Mouse (Mus musculus) megakaryocyte progenitor cell, adult 5-6 weeks (primary cell): ENCODE measurements around the gene Gart. TPM values are rescaled to one million over a fixed set of nuclear protein-coding genes. Genes with fewer than 3 reads are reported as not detected.
A peak's percentile ranks its signal among the peaks of the same experiment; 100 is the strongest.
"Not testable (repeated sequence)": the region's sequence is repeated elsewhere in the genome, so short reads cannot be mapped to it uniquely, and the experiment has no call there.

Experiments used
- ATAC-seq: replicated peaks from 2 replicates; pipeline ENCODE4 v1.8.0; 2016; ENCODE audit warnings: mild to moderate bottlenecking, moderate TSS enrichment, inconsistent platforms; ENCODE audit not compliant: poor library complexity
- total RNA-seq, 2 experiments: library from RNA; stranded (forward) in 1 of 2; stranded (reverse) in 1 of 2; fragments of 157-497, 149-512 nt in 1 of 2; fragments of 200-1000 nt in 1 of 2; gene quantifications; 2 replicates each; pipeline versions ENCODE4 v1.2.3 to v1.2.4; 2015 to 2017

Gart gene
- total RNA-seq, 2 experiments from 2014 or later = 162 to 438 TPM

- ATAC-seq = no peak
These were observed 2.5 kb upstream of the Gart start for GRCm38 (mm10) chr16:91649246-91649645.

DNA sequence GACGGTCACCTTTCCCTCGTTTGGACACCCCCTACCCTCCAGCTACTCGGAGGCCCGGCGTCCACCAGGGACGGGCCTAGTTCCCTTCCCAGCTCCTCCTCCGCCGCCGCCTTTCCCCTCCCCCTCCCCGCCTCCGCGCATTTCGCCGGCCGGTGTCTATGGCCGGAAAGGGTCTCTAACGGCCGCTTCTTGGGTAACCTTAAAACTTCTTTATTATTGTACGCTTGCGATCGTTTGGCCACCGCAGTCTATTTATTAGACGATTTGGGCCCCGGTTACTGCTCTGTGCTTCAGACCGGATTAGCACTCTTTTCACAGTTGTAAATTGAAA lies 1.4 kb upstream of the Gart start:
- ATAC-seq = peak; percentile 29

DNA sequence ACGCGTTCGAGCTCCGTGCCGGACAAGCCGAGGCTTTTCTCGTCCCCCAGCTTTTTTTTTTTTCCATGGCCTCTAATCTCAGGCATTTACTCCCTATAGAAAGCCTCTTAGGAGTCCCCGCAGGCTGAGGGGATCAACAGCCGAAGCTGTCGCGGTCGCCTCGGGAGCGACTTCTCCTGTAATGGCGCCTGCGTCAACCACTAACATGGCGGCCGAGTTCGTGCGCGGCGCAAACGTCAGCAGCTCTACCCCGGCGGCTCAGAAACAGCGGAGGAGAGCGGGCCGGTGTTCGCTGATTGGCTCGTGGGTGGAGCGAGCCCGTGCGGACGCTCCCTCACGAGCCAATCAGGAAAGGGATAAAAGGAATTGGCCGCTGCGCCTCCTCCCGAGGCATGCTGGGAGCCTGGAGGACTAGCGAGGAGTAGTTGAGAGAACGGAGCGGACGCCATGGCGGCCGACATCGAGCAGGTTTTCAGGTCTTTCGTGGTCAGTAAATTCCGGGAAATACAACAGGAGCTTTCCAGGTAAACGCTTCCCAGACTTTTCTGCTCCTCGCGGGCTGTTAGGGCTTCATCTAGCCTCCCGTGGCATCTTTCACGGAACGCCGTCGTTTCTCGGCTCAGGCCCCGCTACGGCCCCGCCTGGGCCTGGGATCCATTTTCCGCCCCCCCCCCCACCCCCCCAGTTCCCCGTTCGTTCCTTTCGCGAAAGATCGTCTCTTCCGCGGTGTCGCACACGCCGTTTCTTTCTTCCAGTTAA lies 888 bp upstream of the Gart start, which contains the start of gene Son:
Son (plus strand) TSS at position 46 of the 759 bp plus-strand sequence.
- peak; percentile 83 for ATAC-seq

DNA sequence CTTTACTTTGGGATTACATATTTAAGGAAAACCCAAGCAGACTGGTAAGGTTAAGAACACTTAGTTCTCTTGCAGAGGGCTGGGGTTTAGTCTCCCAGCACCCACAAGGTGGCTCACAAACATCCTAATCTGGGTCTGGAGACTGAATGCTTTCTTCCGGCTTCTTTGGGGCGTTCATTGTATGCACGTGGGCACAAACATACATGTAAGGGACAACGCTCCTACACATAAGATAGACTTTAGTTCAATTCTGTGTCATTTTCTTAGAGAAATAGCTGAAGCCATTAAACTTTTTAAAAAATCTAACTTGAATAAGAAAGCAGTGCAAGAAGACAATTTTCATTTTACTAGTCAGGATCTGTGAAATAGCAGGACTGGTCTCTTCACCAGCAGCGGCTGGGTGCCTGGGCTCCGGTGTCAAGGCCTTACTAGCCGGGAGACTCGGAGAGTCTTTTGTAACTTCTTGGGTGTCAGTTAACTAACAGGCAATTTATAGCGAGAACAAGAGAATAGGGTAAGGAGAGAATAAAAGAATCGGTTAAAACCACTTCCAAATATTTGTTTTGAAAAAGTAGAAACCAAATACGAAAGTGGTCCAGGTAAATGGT lies 653 bp downstream of the Gart start:
- peak; percentile 29 for ATAC-seq

GRCm38 (mm10) chr16:91645420-91645819 lies 1.3 kb downstream of the Gart start:
- not testable (repeated sequence) for ATAC-seq

GRCm38 (mm10) chr16:91644901-91645300 lies 1.9 kb downstream of the Gart start:
- ATAC-seq = no peak

- peak; percentile 63 for ATAC-seq
These were observed 6.6 kb downstream of the Gart start for GRCm38 (mm10) chr16:91640171-91640570.

GRCm38 (mm10) chr16:91639636-91640035 lies 7.1 kb downstream of the Gart start:
- no peak for ATAC-seq

DNA sequence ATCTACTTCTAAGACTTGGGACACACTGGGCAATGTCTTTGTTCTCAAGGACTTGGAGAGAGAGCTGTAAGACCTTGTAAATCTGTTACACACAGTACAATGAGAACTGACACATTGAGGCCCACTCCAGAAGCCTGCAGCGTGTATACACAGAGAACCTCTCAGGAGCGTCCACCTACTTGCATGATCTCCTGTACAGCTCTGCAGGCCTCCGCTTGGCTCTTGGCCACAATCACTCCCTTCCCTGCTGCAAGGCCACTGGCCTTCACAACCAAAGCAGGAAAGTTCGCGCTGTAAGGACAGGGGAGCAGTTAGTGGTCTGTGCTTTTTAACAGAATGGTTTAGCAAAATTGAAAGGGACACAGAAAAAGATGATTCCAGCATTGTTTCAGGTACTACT lies 7.6 kb downstream of the Gart start:
- ATAC-seq = no peak

GRCm38 (mm10) chr16:91633641-91634040 lies 13.1 kb downstream of the Gart start:
- no peak for ATAC-seq

GRCm38 (mm10) chr16:91632940-91633339 lies 13.8 kb downstream of the Gart start:
- ATAC-seq = no peak

DNA sequence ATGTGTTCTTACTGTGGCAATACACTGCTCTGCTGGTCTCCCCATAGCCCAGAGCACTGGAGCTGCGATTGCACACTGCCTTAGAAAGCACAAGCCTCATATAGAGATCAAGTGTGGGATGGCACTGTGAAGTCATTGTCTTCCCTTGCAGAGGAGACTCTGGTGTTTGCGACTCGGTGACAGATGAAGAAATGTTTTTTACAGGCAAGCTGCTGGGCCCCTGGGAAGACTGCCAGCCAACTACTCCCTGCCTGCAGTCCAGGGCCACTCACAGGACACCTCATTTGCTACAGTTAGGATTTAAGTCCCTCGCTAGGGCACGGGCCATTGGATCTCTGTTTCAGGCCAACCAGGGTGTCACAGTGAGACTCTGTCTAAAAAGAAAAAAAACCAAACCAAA lies 14.3 kb downstream of the Gart start:
- no peak for ATAC-seq

- no peak for ATAC-seq
These were observed 16.2 kb downstream of the Gart start for GRCm38 (mm10) chr16:91630584-91630983.

DNA sequence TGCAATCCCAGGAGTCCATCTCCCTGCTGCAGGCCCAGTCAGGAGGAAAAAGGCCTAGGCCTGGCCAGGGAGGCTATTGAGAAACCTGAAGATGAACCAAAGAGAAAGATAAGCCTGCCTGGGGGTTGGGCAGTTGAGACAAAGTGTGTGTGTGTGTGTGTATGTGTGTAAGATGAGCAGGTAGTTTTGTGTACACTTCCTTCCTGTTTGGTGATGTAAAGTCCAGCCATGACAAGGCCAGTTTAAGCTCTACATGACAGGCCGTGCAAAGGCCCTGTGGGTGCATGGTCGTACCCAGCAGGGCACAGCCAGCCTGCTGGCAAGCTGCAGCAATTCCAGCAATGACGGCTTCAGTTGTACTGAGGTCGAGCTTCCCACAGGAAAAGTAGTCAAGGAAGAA lies 17.0 kb downstream of the Gart start:
- ATAC-seq = peak; percentile 21; the same call in 1 of the 2 replicates

GRCm38 (mm10) chr16:91628673-91629072 lies 18.1 kb downstream of the Gart start:
- peak; percentile 77 for ATAC-seq

DNA sequence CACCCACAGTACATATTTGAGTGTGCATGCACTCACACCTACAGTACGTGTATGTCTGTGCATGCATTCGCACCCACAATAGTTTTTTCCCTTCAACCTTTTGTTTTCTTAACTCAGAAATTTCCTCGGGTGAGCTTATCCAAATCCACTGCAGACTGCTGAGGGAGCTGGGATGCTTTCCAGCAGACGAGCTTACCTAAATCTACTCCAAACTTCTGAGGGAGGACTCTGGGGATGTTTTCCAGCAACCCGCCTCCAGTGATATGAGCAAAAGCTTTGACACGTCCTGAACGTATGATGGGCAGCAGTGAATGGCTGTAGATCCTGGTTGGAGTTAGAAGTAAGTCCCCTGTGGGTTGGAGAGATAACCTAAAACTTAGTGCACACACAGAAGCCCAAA lies 18.9 kb downstream of the Gart start:
- ATAC-seq = no peak

DNA sequence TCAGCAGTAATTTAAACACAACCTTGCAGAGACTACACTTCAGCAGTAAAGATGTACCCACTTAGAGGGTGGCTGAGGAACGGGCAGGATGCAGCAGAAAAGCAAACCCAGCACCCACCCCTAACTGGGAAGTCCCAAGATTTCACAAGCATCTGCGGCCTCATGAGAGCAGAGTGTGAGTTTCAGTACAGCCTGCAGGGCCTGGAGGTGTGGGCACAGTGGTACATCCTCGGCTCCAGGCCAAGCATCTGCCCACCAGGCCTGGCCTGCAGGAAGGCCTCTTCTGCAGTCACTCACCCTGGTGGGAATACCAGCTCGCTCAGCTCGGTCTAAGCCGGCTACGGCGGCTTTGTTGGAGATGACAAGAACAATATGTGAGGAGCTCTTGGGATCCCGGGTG lies 23.7 kb downstream of the Gart start:
- ATAC-seq = 0 out of 2 replicates have a peak, but pooled peaks have one; percentile 18

GRCm38 (mm10) chr16:91620991-91621390 lies 25.8 kb downstream of the Gart start:
- no peak for ATAC-seq

DNA sequence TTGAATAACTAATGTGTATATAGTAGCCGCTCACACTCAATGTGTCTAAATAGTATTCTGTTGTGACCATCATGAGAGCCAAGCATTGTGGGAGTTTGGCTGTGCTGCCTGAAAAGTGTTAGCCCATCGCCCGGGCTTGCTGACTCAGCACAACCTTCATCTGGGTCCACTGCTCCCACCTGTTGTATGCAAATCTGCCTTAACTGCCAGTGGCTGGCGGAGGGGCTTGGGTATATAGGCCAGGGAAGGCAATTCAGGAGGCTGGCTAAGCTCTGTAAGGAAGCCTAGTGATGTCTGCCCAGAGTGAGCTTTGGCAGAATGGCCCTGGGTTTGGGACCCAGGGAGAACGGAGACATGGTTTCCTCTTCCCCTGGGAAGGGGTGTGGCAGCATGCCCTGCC lies 26.6 kb downstream of the Gart start:
- no peak for ATAC-seq

DNA sequence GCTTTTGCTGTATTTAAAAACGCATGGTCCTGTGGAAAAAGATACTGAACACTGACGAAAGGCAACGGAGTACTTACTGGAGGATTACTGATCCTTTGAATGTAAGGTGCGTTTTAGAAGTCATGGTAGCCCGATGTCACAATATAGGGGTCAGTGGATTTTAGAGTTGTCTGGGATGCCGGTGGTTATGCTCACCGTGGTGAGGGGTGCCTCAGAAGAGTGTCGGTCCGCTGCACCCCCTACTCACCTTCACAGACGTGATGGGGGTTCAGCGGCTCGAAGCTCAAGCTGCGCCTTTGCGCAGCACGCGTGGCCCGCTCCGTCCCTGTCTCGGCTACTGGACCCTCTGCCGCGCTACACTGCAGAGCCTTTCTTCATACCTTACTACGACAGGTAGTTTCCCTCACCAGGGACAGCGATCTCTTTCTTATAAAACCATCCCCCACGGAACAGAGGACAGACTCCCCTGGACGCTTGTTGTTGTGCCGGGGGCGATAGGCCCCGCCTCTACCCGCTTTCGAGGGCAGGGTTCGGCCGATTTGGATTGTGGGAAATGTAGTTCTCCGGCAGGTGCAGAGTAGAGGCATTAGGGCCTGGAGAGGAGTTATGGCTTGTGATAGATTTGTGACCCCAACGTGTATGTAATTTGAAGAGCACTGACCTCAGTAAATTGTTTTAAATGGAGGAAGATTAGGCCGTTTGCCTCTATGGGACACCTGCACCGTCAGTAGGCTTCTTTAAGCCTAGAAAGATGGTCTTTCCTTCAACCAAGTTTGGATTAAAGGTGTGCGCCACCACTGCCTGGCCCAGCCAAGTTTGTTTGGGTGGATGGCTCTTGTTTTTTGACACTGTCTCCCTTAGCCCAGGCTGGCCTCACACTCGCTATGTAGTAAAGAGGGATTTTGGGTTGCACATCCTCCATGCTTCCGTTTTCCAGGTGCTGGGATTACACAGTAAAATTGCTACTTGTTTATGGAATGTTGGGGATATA lies 27.9 kb downstream of the Gart start, which contains the start of gene Dnajc28:
Dnajc28 (minus strand) TSS at position 516 of the 991 bp plus-strand sequence.
- peak; percentile 98 for ATAC-seq

GRCm38 (mm10) chr16:91614552-91614951 lies 32.2 kb downstream of the Gart start:
- no peak for ATAC-seq
